Comparison of ENCODE assay signal across 23 mouse cellular contexts in the genomic region with DNA sequence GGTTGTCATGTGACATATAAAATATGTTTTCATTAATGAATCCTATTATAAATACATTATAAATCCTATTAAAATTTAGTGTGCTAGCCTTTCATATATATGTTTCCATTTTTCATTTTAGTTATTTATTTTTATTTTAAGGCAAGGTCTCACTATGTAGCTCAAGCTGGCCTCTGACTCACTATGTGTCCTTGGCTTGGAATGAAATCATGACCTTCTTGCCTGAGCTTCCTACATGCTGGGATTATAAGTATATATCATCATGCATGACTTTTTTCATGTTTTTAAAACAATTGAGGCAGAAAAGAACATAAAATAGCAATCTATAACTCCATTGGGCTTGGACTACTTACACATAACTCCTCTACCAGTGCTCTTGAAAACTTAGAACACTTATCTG. TPM values are rescaled to one million over a fixed set of nuclear protein-coding genes. Genes with fewer than 3 reads are reported as not detected.
"Had no signal": no experiment of that assay in that cellular context is flagged by ENCODE, and none has a peak within 500 bp of the region (broad histone marks: within the 10 kb centered on the region; RNA-seq: fewer than 3 reads in every experiment).

No protein-coding gene starts in this region.

- DNase-seq: gastrocnemius, adult 2 months; gastrocnemius, postnatal 10 days; gastrocnemius, postnatal 25 days; heart, adult 18-20 months; heart, postnatal 10 days; heart, postnatal 4 days; kidney, adult 18-20 months; kidney, adult 8-10 months; kidney, postnatal 10 days; kidney, postnatal 25 days; kidney, postnatal 4 days; liver; liver, embryonic 13.5 days had no signal

RNA-seq across cellular contexts. Expression of a gene that starts 52.4 kb away (rescaled TPM):
- total RNA-seq: gastrocnemius, adult 2 months; gastrocnemius, postnatal 10 days; gastrocnemius, postnatal 25 days; gastrocnemius, postnatal 4 days; granulocyte monocyte progenitor cell, adult 5-6 weeks; heart, adult 18-20 months; heart, adult 8-10 months; heart, postnatal 10 days; heart, postnatal 25 days; heart, postnatal 4 days; layer of hippocampus, adult 2 months; layer of hippocampus, postnatal 10 days; layer of hippocampus, postnatal 25 days; left cerebral cortex, adult 2 months; left cerebral cortex, postnatal 14 days; left cerebral cortex, postnatal 36 days had no signal
